ENCODE assay signal across 16 mouse cellular contexts in genomic region chr14:61005127-61005837, GRCm38 (mm10). TPM values are rescaled to one million over a fixed set of nuclear protein-coding genes. Genes with fewer than 3 reads are reported as not detected.
DNase-seq lines count a peak whose midpoint lies in the region; ATAC-seq and TF ChIP-seq lines count a peak whose summit lies in the region.
"Had no signal": no experiment of that assay in that cellular context is flagged by ENCODE, and none has a peak within 500 bp of the region (broad histone marks: within the 10 kb centered on the region; RNA-seq: fewer than 3 reads in every experiment).

No protein-coding gene starts in this region.

- H3K27me3 ChIP-seq in stomach, embryonic 14.5 days (ENCODE audit: control insufficient read depth, insufficient read depth, low read length), result no peaks in the 10 kb centered on the region
- no peaks in the 10 kb centered on the region for H3K27me3 ChIP-seq in stomach, postnatal 0 days (ENCODE audit: control insufficient read depth, insufficient read depth, low read length)
- H3K27me3 ChIP-seq in embryonic facial prominence, embryonic 11.5 days (ENCODE audit: control insufficient read depth, insufficient read depth, low read length), result no peaks in the 10 kb centered on the region
- H3K27me3 ChIP-seq in forebrain, embryonic 15.5 days, result no peaks in the 10 kb centered on the region
- H3K27me3 ChIP-seq: liver, embryonic 13.5 days had no signal

- no peak for TF ChIP-seq EP300 in stomach, postnatal 0 days (optimal IDR thresholded peaks at IDR 0.05)

- H3K4me1 ChIP-seq in stomach, embryonic 14.5 days (ENCODE audit: control insufficient read depth, insufficient read depth, low read length), result no peaks in the 10 kb centered on the region
- no peaks in the 10 kb centered on the region for H3K4me1 ChIP-seq in stomach, postnatal 0 days (replicated peaks; ENCODE audit: control insufficient read depth, insufficient read depth)
- no peaks in the 10 kb centered on the region for H3K4me1 ChIP-seq in embryonic facial prominence, embryonic 11.5 days (ENCODE audit: control insufficient read depth, insufficient read depth, low read length)
- peaks cover 12% of the 10 kb centered on the region for H3K4me1 ChIP-seq in forebrain, embryonic 15.5 days

- H3K9me3 ChIP-seq in stomach, embryonic 14.5 days (ENCODE audit: control insufficient read depth, low read depth, low read length), result no peaks in the 10 kb centered on the region
- H3K9me3 ChIP-seq in stomach, postnatal 0 days (ENCODE audit: control insufficient read depth, low read length), result no peaks in the 10 kb centered on the region
- no peaks in the 10 kb centered on the region for H3K9me3 ChIP-seq in embryonic facial prominence, embryonic 11.5 days (replicated peaks; ENCODE audit: control insufficient read depth, low read length)
- no peaks in the 10 kb centered on the region for H3K9me3 ChIP-seq in forebrain, embryonic 15.5 days
- H3K9me3 ChIP-seq: liver, embryonic 13.5 days had no signal

- H3K27ac ChIP-seq in stomach, embryonic 14.5 days (ENCODE audit: low read length), result peak overlapping the region; percentile 27; the same call in 1 of the 2 replicates
- H3K27ac ChIP-seq in stomach, postnatal 0 days (replicated peaks), result no peak overlapping the region
- no peak overlapping the region for H3K27ac ChIP-seq in embryonic facial prominence, embryonic 11.5 days (replicated peaks; ENCODE audit: low read depth, low read length)
- H3K27ac ChIP-seq in forebrain, embryonic 15.5 days (replicated peaks), result 0 out of 2 replicates have a peak overlapping the region, but pooled peaks have one; percentile 5
- H3K27ac ChIP-seq: liver, embryonic 13.5 days had no signal

- 48% methylated on average over 17 of the region's 17 CpGs for WGBS in stomach, embryonic 14.5 days
- WGBS in stomach, postnatal 0 days, result 54% methylated on average over 17 of the region's 17 CpGs
- WGBS in embryonic facial prominence, embryonic 11.5 days, result 22% methylated on average over 17 of the region's 17 CpGs
- WGBS in forebrain, embryonic 15.5 days, result 9% methylated on average over 17 of the region's 17 CpGs

- H3K36me3 ChIP-seq in stomach, embryonic 14.5 days (ENCODE audit: control insufficient read depth, insufficient read depth, low read length), result no peaks in the 10 kb centered on the region
- H3K36me3 ChIP-seq in stomach, postnatal 0 days (ENCODE audit: control insufficient read depth, insufficient read depth, low read length), result no peaks in the 10 kb centered on the region
- no peaks in the 10 kb centered on the region for H3K36me3 ChIP-seq in embryonic facial prominence, embryonic 11.5 days (replicated peaks; ENCODE audit: control insufficient read depth, insufficient read depth, low read depth, low read length)
- H3K36me3 ChIP-seq in forebrain, embryonic 15.5 days, result no peaks in the 10 kb centered on the region
- H3K36me3 ChIP-seq: liver, embryonic 13.5 days had no signal

- no peak for TF ChIP-seq CTCF in stomach, postnatal 0 days (IDR thresholded peaks at IDR 0.05; ENCODE audit: low read depth)

- H3K4me3 ChIP-seq in stomach, embryonic 14.5 days (ENCODE audit: low read depth, low read length), result no peak overlapping the region
- no peak overlapping the region for H3K4me3 ChIP-seq in stomach, postnatal 0 days (ENCODE audit: low read depth, low read length)
- H3K4me3 ChIP-seq in embryonic facial prominence, embryonic 11.5 days (ENCODE audit: low read depth, low read length), result no peak overlapping the region
- no peak overlapping the region for H3K4me3 ChIP-seq in forebrain, embryonic 15.5 days
- H3K4me3 ChIP-seq: erythroblast, embryonic 14.5 days; liver, embryonic 13.5 days had no signal

- no peak for ATAC-seq in stomach, embryonic 14.5 days (ENCODE audit: insufficient number of reproducible peaks, insufficient read depth, low FRiP score, low read depth)
- ATAC-seq in stomach, postnatal 0 days (ENCODE audit: low FRiP score, low TSS enrichment), result no peak
- peak; percentile 76 for ATAC-seq in embryonic facial prominence, embryonic 11.5 days (replicated peaks; ENCODE audit: insufficient number of reproducible peaks, low FRiP score, low TSS enrichment, low read depth)
- no peak for ATAC-seq in forebrain, embryonic 15.5 days (replicated peaks)
- ATAC-seq: inflammation-experienced regulatory T-cells, adult 6 months had no signal

- H3K9ac ChIP-seq in stomach, embryonic 14.5 days (replicated peaks; ENCODE audit: low read depth, low read length), result no peak overlapping the region
- no peak overlapping the region for H3K9ac ChIP-seq in stomach, postnatal 0 days (ENCODE audit: low read length)
- no peak overlapping the region for H3K9ac ChIP-seq in embryonic facial prominence, embryonic 11.5 days (replicated peaks; ENCODE audit: low read length)
- no peak overlapping the region for H3K9ac ChIP-seq in forebrain, embryonic 15.5 days (replicated peaks)
- H3K9ac ChIP-seq: liver, embryonic 13.5 days had no signal

- DNase-seq in stomach, postnatal 0 days (ENCODE audit: low spot score), result no peak
- DNase-seq in embryonic facial prominence, embryonic 11.5 days (ENCODE audit: low spot score), result peak; percentile 57
- peak; percentile 18 for DNase-seq in yolk sac, embryonic 10.5 days (ENCODE audit: low spot score)
- no peak for DNase-seq in thymus, postnatal 0 days (ENCODE audit: low spot score)
- no peak for DNase-seq in cerebellum, postnatal 10 days
- DNase-seq in right cerebral cortex, adult 2 months (ENCODE audit: low spot score in 2 of 2), result no peak
- DNase-seq: cerebellum, postnatal 14 days; heart, adult 18-20 months; heart, postnatal 10 days; liver, embryonic 13.5 days; right cerebral cortex, postnatal 14 days; thymus, adult 2 months had no signal

- H3K4me2 ChIP-seq in stomach, embryonic 14.5 days (replicated peaks; ENCODE audit: low read depth, low read length), result no peak overlapping the region
- H3K4me2 ChIP-seq in stomach, postnatal 0 days (replicated peaks; ENCODE audit: low read depth), result no peak overlapping the region
- no peak overlapping the region for H3K4me2 ChIP-seq in embryonic facial prominence, embryonic 11.5 days (ENCODE audit: low read depth, low read length)
- H3K4me2 ChIP-seq in forebrain, embryonic 15.5 days (replicated peaks), result no peak overlapping the region
- H3K4me2 ChIP-seq: liver, embryonic 13.5 days had no signal

RNA-seq across cellular contexts. Expression of gene Tnfrsf19, which starts 41.0 kb away (rescaled TPM):
- polyA plus RNA-seq in stomach, embryonic 14.5 days (2014; fragmentation: Nextera tagmentation; extraction: Ambion mirVana), result 42.0 and 44.0 TPM in 2 replicates
- polyA plus RNA-seq in stomach, postnatal 0 days (2015; fragmentation: Nextera tagmentation; extraction: Ambion mirVana), result 27.8 and 28.2 TPM in 2 replicates
- 60.1 and 62.6 TPM in 2 replicates for polyA plus RNA-seq in embryonic facial prominence, embryonic 11.5 days (2014; fragmentation: Nextera tagmentation; extraction: Ambion mirVana)
- 45.1 and 50.0 TPM in 2 replicates for polyA plus RNA-seq in forebrain, embryonic 15.5 days (2015; fragmentation: Nextera tagmentation; extraction: Ambion mirVana)
- 3.8 and 4.2 TPM in 2 replicates for polyA plus RNA-seq in thymus, postnatal 0 days (2015; fragmentation: Nextera tagmentation; extraction: Ambion mirVana)
- polyA plus RNA-seq: erythroblast, embryonic 14.5 days; inflammation-experienced regulatory T-cells, adult 6 months had no signal

Comparison
In these comparisons a context has a peak if more than half of its experiments do, and no peak if none do; other contexts are left out.
1. H3K27ac ChIP-seq: peak in stomach, embryonic 14.5 days (single experiment) and forebrain, embryonic 15.5 days (single experiment); none in stomach, postnatal 0 days (single experiment) and embryonic facial prominence, embryonic 11.5 days (single experiment).
2. DNase-seq: peak in embryonic facial prominence, embryonic 11.5 days (single experiment) and yolk sac, embryonic 10.5 days (single experiment); none in stomach, postnatal 0 days (single experiment), thymus, postnatal 0 days (single experiment), cerebellum, postnatal 10 days (0 of 2) and right cerebral cortex, adult 2 months (0 of 2).